Mouse (Mus musculus): ENCODE measurements at regions not wholly inside any gene's neighbourhood (a gene's known extent, or its start where the extent isn't known, plus 50 kb on each side); places are given as distances from the start of the nearest gene placed in this dataset.

DNA sequence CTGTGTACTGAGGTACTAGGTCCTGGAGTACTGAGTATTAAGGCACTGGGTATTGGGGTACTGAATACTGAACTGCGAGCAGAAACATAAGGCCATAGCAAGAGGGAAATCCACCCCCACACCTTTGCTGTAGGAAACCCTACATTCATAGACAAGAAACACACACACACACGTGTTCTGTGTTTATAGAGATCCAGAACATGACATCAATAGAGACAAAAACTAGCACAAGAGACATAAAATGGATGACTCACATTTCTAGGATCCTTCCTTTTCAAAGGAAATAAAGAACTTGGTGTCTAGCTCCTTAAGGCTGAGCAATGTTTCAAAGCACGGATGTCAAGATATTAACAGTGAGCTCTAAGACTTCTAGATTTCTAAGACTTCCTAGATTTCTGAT is 49.9 kb upstream of the Nepro start:
- DNase-seq (ENCODE audit: low spot score), result no peak
- Histone ChIP-seq H3K27me3 (ENCODE audit: insufficient read depth, poor library complexity, severe bottlenecking) (peaks cover 7% of the 10 kb centered on the region; the same call in 1 of the 2 replicates), H3K4me1 (peaks cover 15% of the 10 kb centered on the region), H3K4me3 (no peak overlapping the region), H3K9me3 (no peaks in the 10 kb centered on the region), H3K36me3 (no peaks in the 10 kb centered on the region), H3K27ac (no peak overlapping the region)
- 85% methylated on average over 3 of the region's 3 CpGs for WGBS

GRCm38 (mm10) chr16:44672422-44672819 is 51.7 kb upstream of the Nepro start:
- H3K4me3 ChIP-seq, result peak overlapping the region; percentile 34
- 3% methylated on average over 14 of the region's 14 CpGs for WGBS
- DNase-seq (ENCODE audit: low spot score), result no peak
- H3K27me3 ChIP-seq (ENCODE audit: insufficient read depth, poor library complexity, severe bottlenecking), result peaks cover 7% of the 10 kb centered on the region; the same call in 1 of the 2 replicates
- H3K4me1 ChIP-seq, result peaks cover 15% of the 10 kb centered on the region
- peak overlapping the region; percentile 79 for H3K27ac ChIP-seq
- no peaks in the 10 kb centered on the region for H3K9me3 ChIP-seq
- H3K36me3 ChIP-seq, result no peaks in the 10 kb centered on the region

DNA sequence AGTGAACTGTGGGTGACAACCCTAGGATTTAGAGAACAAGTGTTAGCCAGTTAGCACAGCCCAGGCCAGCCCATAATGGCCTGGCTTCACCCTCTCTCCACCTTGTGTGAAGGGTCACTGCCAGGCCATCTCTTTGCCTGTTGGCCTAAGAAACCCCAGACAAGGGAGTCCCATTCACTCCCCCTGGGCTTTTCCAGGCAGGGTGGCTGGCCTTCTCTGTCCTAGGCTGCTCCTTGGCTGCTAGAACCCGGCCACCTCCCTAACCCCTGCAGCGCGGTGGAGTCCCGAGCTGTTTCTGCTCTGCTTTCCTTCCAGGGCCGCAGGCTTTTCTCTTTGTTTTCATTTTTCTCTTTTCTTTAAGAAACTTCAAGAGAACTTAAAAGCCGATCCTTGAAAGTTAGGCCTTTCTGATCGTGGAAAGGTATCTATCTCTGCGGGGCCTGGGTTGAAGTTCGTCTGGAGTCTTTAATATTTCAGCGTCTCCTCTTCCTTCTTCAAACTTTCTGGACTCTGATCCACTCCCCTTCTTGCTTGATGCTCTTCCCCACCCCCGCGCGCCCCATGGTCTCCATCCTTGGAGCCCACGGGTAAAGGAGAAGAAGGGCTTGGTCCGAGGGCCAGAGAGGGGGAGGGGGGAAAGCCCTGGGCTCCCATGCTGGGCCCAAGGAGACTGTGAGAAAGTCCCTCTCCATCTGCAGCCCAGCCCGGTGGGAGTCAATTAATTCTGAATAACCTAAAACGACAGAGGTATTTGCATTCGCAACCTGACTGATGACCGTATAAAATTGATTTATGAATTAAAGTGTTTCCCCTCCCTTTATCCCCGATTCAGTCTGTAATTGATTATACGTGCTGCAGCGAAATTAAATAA is 52.3 kb upstream of the Nepro start:
- H3K36me3 ChIP-seq, result no peaks in the 10 kb centered on the region
- H3K27me3 ChIP-seq (ENCODE audit: insufficient read depth, poor library complexity, severe bottlenecking), result peaks cover 7% of the 10 kb centered on the region; the same call in 1 of the 2 replicates
- H3K27ac ChIP-seq, result peak overlapping the region; percentile 79
- WGBS, result 14% methylated on average over 22 of the region's 22 CpGs
- H3K9me3 ChIP-seq, result no peaks in the 10 kb centered on the region
- H3K4me3 ChIP-seq, result peak overlapping the region; percentile 34
- H3K4me1 ChIP-seq, result peaks cover 18% of the 10 kb centered on the region
- DNase-seq (ENCODE audit: low spot score), result no peak

GRCm38 (mm10) chr16:44668061-44668460 is 56.0 kb upstream of the Nepro start:
- H3K9me3 ChIP-seq, result no peaks in the 10 kb centered on the region
- H3K4me1 ChIP-seq, result peaks cover 18% of the 10 kb centered on the region
- no peak overlapping the region for H3K27ac ChIP-seq
- WGBS, result 84% methylated on average over 6 of the region's 6 CpGs
- H3K36me3 ChIP-seq, result no peaks in the 10 kb centered on the region
- 0 out of 2 replicates have a peak, but pooled peaks cover 2% of the 10 kb centered on the region for H3K27me3 ChIP-seq (ENCODE audit: insufficient read depth, poor library complexity, severe bottlenecking)
- no peak for DNase-seq (ENCODE audit: low spot score)
- no peak overlapping the region for H3K4me3 ChIP-seq

DNA sequence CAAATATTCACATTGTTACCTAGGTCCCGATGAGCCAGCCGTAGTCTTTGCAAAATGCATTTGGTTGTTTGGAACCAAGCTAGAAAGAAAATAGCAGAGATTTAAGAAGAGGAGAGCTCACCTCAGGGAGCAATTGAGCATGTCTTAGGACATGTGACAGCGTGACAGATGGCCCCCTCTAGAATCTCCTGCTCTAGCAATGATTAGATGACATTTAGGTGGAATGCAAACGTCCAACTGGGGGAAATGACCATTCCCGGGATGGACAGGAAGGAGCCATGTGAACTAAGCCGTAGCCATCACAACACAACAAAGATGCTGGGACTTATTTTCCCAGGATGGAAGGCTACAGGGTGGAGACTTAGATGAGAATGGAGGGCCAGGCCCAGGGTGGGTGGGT is 57.0 kb upstream of the Nepro start:
- Histone ChIP-seq H3K36me3 (no peaks in the 10 kb centered on the region), H3K27ac (no peak overlapping the region), H3K4me3 (no peak overlapping the region), H3K9me3 (no peaks in the 10 kb centered on the region), H3K4me1 (peaks cover 12% of the 10 kb centered on the region), H3K27me3 (ENCODE audit: insufficient read depth, poor library complexity, severe bottlenecking) (no peaks in the 10 kb centered on the region)
- no peak for DNase-seq (ENCODE audit: low spot score)
- 66% methylated on average over 6 of the region's 6 CpGs for WGBS

GRCm38 (mm10) chr16:44666431-44666997 is 57.6 kb upstream of the Nepro start:
- H3K4me1 ChIP-seq, result peaks cover 6% of the 10 kb centered on the region
- no peak overlapping the region for H3K27ac ChIP-seq
- DNase-seq (ENCODE audit: low spot score), result no peak
- no peaks in the 10 kb centered on the region for H3K9me3 ChIP-seq
- H3K4me3 ChIP-seq, result no peak overlapping the region
- WGBS, result 63% methylated on average over 7 of the region's 7 CpGs
- H3K27me3 ChIP-seq (ENCODE audit: insufficient read depth, poor library complexity, severe bottlenecking), result no peaks in the 10 kb centered on the region
- no peaks in the 10 kb centered on the region for H3K36me3 ChIP-seq

DNA sequence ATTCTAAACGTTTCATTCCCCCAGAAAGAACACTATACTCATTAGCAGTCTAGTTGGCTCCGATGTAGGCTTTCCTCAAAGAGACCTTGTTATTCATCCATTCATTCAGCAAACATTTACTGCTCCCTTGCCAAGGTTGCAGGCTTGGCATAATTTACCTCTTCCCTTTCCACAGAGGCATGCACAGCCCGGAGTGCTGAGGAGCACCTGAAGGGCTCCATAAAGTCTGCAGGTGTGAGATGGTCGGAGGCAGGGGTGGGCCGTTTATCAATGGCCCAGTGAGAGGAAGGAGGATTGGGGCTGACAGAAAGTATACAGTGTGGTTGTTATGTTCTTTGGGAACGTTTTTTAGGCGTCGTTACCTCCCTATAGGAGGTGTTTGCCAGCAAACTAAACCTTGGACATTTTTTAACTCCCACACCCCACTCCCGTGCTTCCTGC is 58.6 kb upstream of the Nepro start:
- H3K27me3 ChIP-seq (ENCODE audit: insufficient read depth, poor library complexity, severe bottlenecking), result no peaks in the 10 kb centered on the region
- H3K4me3 ChIP-seq, result no peak overlapping the region
- 72% methylated on average over 9 of the region's 9 CpGs for WGBS
- no peak for DNase-seq (ENCODE audit: low spot score)
- H3K27ac ChIP-seq, result no peak overlapping the region
- no peaks in the 10 kb centered on the region for H3K36me3 ChIP-seq
- no peaks in the 10 kb centered on the region for H3K9me3 ChIP-seq
- peaks cover 3% of the 10 kb centered on the region; the same call in 1 of the 2 replicates for H3K4me1 ChIP-seq

DNA sequence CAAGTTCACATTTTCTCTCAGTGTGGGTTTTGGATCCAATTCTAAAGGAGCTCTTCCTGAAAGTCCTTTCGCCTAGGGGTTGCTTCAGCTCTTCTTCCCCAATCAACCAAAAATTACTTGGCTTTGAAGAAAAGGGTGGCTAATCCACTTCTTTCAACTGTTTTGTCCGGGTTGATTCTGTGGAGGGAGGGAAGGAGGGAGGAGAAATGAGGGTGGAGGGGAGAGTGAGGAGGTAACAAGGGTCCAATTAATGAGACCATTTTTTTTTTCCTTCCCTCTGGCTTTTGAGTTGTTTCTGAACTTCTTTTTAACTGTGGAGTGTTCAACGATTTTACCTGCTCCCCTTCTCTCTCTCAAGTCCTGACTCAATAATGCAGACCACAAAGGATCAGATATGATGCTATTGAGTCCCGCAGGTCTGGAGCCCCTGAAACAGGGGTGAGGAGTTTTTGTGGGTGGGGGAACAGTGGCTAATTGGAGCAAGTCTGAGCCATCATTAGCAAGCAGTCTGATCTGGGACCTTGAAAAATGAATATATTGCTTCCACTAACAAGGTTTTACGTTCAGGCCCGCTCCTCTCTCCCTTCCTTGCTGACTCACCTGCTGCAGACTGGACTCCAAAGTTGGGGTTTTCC is 61.0 kb upstream of the Nepro start:
- Histone ChIP-seq H3K4me1 (peaks cover 3% of the 10 kb centered on the region; the same call in 1 of the 2 replicates), H3K4me3 (no peak overlapping the region), H3K27me3 (ENCODE audit: insufficient read depth, poor library complexity, severe bottlenecking) (no peaks in the 10 kb centered on the region), H3K9me3 (no peaks in the 10 kb centered on the region), H3K36me3 (no peaks in the 10 kb centered on the region), H3K27ac (no peak overlapping the region)
- no peak for DNase-seq (ENCODE audit: low spot score)
- 78% methylated on average over 6 of the region's 6 CpGs for WGBS

- DNase-seq (ENCODE audit: low spot score), result no peak
- WGBS, result 54% methylated on average over 4 of the region's 4 CpGs
- Histone ChIP-seq H3K4me3 (no peak overlapping the region), H3K4me1 (no peaks in the 10 kb centered on the region), H3K27ac (no peak overlapping the region), H3K36me3 (no peaks in the 10 kb centered on the region), H3K9me3 (no peaks in the 10 kb centered on the region), H3K27me3 (ENCODE audit: insufficient read depth, poor library complexity, severe bottlenecking) (no peaks in the 10 kb centered on the region)
Measured at GRCm38 (mm10) chr16:44660996-44661876, 62.9 kb upstream of the Nepro start.

GRCm38 (mm10) chr16:44658306-44658705 is 65.8 kb upstream of the Nepro start:
- 42% methylated on average over 8 of the region's 8 CpGs for WGBS
- H3K4me3 ChIP-seq, result no peak overlapping the region
- DNase-seq (ENCODE audit: low spot score), result no peak

DNA sequence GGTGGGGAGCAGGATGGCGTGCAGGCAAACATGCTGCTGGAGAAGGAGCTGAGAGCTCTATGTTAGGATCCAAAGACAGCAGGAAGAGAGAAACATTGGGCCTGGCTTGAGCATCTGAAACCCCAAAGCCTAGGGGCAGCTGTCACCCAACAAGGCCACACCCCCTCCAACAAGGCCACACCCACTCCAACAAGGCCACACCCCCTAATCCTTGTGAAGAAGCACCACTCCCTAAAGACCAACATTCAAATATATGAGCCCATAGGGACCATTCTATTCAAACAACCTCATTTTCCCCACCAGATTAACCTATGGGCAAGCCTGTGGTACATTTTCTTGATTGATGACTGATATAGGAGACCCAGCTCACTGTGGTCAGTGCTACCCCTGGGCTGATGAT is 67.9 kb upstream of the Nepro start:
- DNase-seq (ENCODE audit: low spot score), result no peak
- Histone ChIP-seq H3K9me3 (no peaks in the 10 kb centered on the region), H3K27ac (no peak overlapping the region), H3K27me3 (ENCODE audit: insufficient read depth, poor library complexity, severe bottlenecking) (no peaks in the 10 kb centered on the region), H3K36me3 (no peaks in the 10 kb centered on the region), H3K4me3 (no peak overlapping the region), H3K4me1 (no peaks in the 10 kb centered on the region)
- WGBS, result 89% methylated on average over 1 of the region's 1 CpGs

More at GRCm38 (mm10) chr16:44658306-44658705, 65.8 kb upstream of the Nepro start:
- no peaks in the 10 kb centered on the region for H3K9me3 ChIP-seq
- H3K36me3 ChIP-seq, result no peaks in the 10 kb centered on the region
- no peaks in the 10 kb centered on the region for H3K27me3 ChIP-seq (ENCODE audit: insufficient read depth, poor library complexity, severe bottlenecking)
- H3K4me1 ChIP-seq, result no peaks in the 10 kb centered on the region
- no peak overlapping the region for H3K27ac ChIP-seq

- Histone ChIP-seq H3K27me3 (ENCODE audit: insufficient read depth, poor library complexity, severe bottlenecking) (no peaks in the 10 kb centered on the region), H3K36me3 (no peaks in the 10 kb centered on the region), H3K9me3 (no peaks in the 10 kb centered on the region), H3K4me1 (no peaks in the 10 kb centered on the region), H3K27ac (no peak overlapping the region), H3K4me3 (no peak overlapping the region)
- no peak for DNase-seq (ENCODE audit: low spot score)
- 75% methylated on average over 3 of the region's 3 CpGs for WGBS
Measured at GRCm38 (mm10) chr16:44655306-44655705, 68.8 kb upstream of the Nepro start.

Measured in heart, embryonic 10.5 days (tissue).